Mouse (Mus musculus) stomach, embryonic 16.5 days (tissue): ENCODE results near the gene Ctsc. TPM values are rescaled to one million over a fixed set of nuclear protein-coding genes. Genes with fewer than 3 reads are reported as not detected.

Experiments
- ATAC-seq: fragments of 200-750 bp; cut with Nextera tagmentation; 2 replicates; pipeline ENCODE4 v1.8.0; 2017; ENCODE audit warnings: moderate number of reproducible peaks, moderate TSS enrichment; ENCODE audit not compliant: insufficient read depth, low FRiP score
- H3K27ac ChIP-seq: fragments of 300-500 bp; sonication (generic); 2 replicates; pipeline ENCODE4 v1.5.1; 2014; ENCODE audit warnings: low read length
- H3K27me3 ChIP-seq: fragments of 300-500 bp; sonication (generic); 2 replicates; pipeline ENCODE4 v1.6.1; 2014; ENCODE audit warnings: low read length, control low read depth, mixed read lengths; ENCODE audit not compliant: control insufficient read depth, insufficient read depth
- H3K36me3 ChIP-seq: fragments of 300-500 bp; sonication (generic); 2 replicates; pipeline ENCODE4 v1.6.1; 2014; ENCODE audit warnings: low read length; ENCODE audit not compliant: control insufficient read depth, insufficient read depth
- H3K4me1 ChIP-seq: fragments of 300-500 bp; sonication (generic); 2 replicates; pipeline ENCODE4 v1.6.1; 2014; ENCODE audit warnings: low read length, control low read depth, mixed read lengths; ENCODE audit not compliant: control insufficient read depth, insufficient read depth
- H3K4me2 ChIP-seq: fragments of 300-500 bp; sonication (generic); 2 replicates; pipeline ENCODE4 v1.6.1; 2014; ENCODE audit warnings: low read depth, low read length, mixed read lengths
- H3K4me3 ChIP-seq: fragments of 300-500 bp; sonication (generic); replicated peaks from 2 replicates; pipeline ENCODE4 v1.5.1; 2014; ENCODE audit warnings: mild to moderate bottlenecking, low read length
- H3K9ac ChIP-seq: fragments of 300-500 bp; sonication (generic); 2 replicates; pipeline ENCODE4 v1.6.1; 2014; ENCODE audit warnings: low read length
- H3K9me3 ChIP-seq: fragments of 300-500 bp; sonication (generic); replicated peaks from 2 replicates; pipeline ENCODE4 v1.6.1; 2016; ENCODE audit warnings: low read length, control low read depth; ENCODE audit not compliant: control insufficient read depth
- WGBS: fragments of 180-500 bp; shearing (Covaris S2); extraction: QIAGEN DNeasy Blood & Tissue Kit; methylation state at CpG from one replicate; pipeline ENCODE4 v1.1.7; 2014; 5-methylcytosine and 5-hydroxymethylcytosine counted together
- polyA plus RNA-seq: library from polyadenylated mRNA; unstranded; fragments of >200 nt; fragmentation: Nextera tagmentation; extraction: Ambion mirVana; gene quantifications from 2 replicates; pipeline ENCODE4 v1.2.1, GENCODE M21; 2015

The Ctsc gene
- polyA plus RNA-seq, 1 experiment from 2014 or later: 141 TPM

- 44% methylated on average over 1 of the region's 1 CpGs for WGBS
- Histone ChIP-seq H3K4me1 (peaks cover 5% of the 10 kb centered on the region; the same call in 1 of the 2 replicates), H3K27ac (peak overlapping the region; percentile 38; the same call in 1 of the 2 replicates), H3K4me2 (no peak overlapping the region), H3K9ac (no peak overlapping the region), H3K4me3 (no peak overlapping the region), H3K36me3 (no peaks in the 10 kb centered on the region), H3K27me3 (no peaks in the 10 kb centered on the region), H3K9me3 (no peaks in the 10 kb centered on the region)
- no peak for ATAC-seq
These were observed 40.6 kb downstream of the Ctsc start for GRCm38 (mm10) chr7:88318474-88318873.

GRCm38 (mm10) chr7:88318904-88319303 is 41.0 kb downstream of the Ctsc start:
- Histone ChIP-seq H3K27ac (peak overlapping the region; percentile 38; the same call in 1 of the 2 replicates), H3K9ac (no peak overlapping the region), H3K36me3 (no peaks in the 10 kb centered on the region), H3K4me1 (peaks cover 5% of the 10 kb centered on the region; the same call in 1 of the 2 replicates), H3K4me3 (no peak overlapping the region), H3K4me2 (no peak overlapping the region), H3K9me3 (no peaks in the 10 kb centered on the region), H3K27me3 (no peaks in the 10 kb centered on the region)
- ATAC-seq: no peak
- WGBS: 78% methylated on average over 2 of the region's 2 CpGs

- Histone ChIP-seq H3K9me3 (no peaks in the 10 kb centered on the region), H3K4me1 (peaks cover 5% of the 10 kb centered on the region; the same call in 1 of the 2 replicates), H3K4me3 (no peak overlapping the region), H3K27me3 (no peaks in the 10 kb centered on the region), H3K27ac (peak overlapping the region; percentile 38; the same call in 1 of the 2 replicates), H3K9ac (no peak overlapping the region), H3K36me3 (no peaks in the 10 kb centered on the region), H3K4me2 (no peak overlapping the region)
- no peak for ATAC-seq
- WGBS: 84% methylated on average over 3 of the region's 3 CpGs
These were observed 41.7 kb downstream of the Ctsc start for GRCm38 (mm10) chr7:88319414-88320140.

- peak; percentile 84 for ATAC-seq
- Histone ChIP-seq H3K27ac (peak overlapping the region; percentile 41; the same call in 1 of the 2 replicates), H3K4me2 (peak overlapping the region; percentile 3; the same call in 1 of the 2 replicates), H3K4me3 (no peak overlapping the region), H3K36me3 (no peaks in the 10 kb centered on the region), H3K9ac (no peak overlapping the region), H3K27me3 (no peaks in the 10 kb centered on the region), H3K9me3 (no peaks in the 10 kb centered on the region), H3K4me1 (peaks cover 5% of the 10 kb centered on the region; the same call in 1 of the 2 replicates)
- WGBS: 22% methylated on average over 12 of the region's 12 CpGs
These were observed 42.9 kb downstream of the Ctsc start for GRCm38 (mm10) chr7:88320628-88321336.

GRCm38 (mm10) chr7:88322431-88322830 is 44.5 kb downstream of the Ctsc start:
- WGBS: 67% methylated on average over 2 of the region's 2 CpGs
- no peak overlapping the region for H3K9ac ChIP-seq
- ATAC-seq: no peak

GRCm38 (mm10) chr7:88327495-88327894 is 49.6 kb downstream of the Ctsc start:
- H3K4me1 ChIP-seq: no peaks in the 10 kb centered on the region
- no peaks in the 10 kb centered on the region for H3K36me3 ChIP-seq
- no peak for ATAC-seq
- H3K27ac ChIP-seq: no peak overlapping the region
- H3K4me2 ChIP-seq: no peak overlapping the region
- H3K9ac ChIP-seq: no peak overlapping the region
- no peaks in the 10 kb centered on the region for H3K27me3 ChIP-seq
- H3K9me3 ChIP-seq: no peaks in the 10 kb centered on the region
- H3K4me3 ChIP-seq: no peak overlapping the region

More at GRCm38 (mm10) chr7:88322431-88322830, 44.5 kb downstream of the Ctsc start:
- Histone ChIP-seq H3K4me2 (no peak overlapping the region), H3K9me3 (no peaks in the 10 kb centered on the region), H3K4me3 (no peak overlapping the region), H3K4me1 (peaks cover 5% of the 10 kb centered on the region; the same call in 1 of the 2 replicates), H3K27ac (no peak overlapping the region), H3K36me3 (no peaks in the 10 kb centered on the region), H3K27me3 (no peaks in the 10 kb centered on the region)

GRCm38 (mm10) chr7:88343828-88344227 is 65.9 kb downstream of the Ctsc start:
- no peaks in the 10 kb centered on the region for H3K4me1 ChIP-seq
- no peak for ATAC-seq
- no peaks in the 10 kb centered on the region for H3K27me3 ChIP-seq
- no peak overlapping the region for H3K4me2 ChIP-seq
- H3K9me3 ChIP-seq: no peaks in the 10 kb centered on the region
- H3K27ac ChIP-seq: no peak overlapping the region
- H3K9ac ChIP-seq: no peak overlapping the region
- no peak overlapping the region for H3K4me3 ChIP-seq
- H3K36me3 ChIP-seq: no peaks in the 10 kb centered on the region

GRCm38 (mm10) chr7:88346035-88346434 is 68.2 kb downstream of the Ctsc start:
- Histone ChIP-seq H3K4me2 (no peak overlapping the region), H3K4me1 (no peaks in the 10 kb centered on the region), H3K36me3 (no peaks in the 10 kb centered on the region), H3K9me3 (no peaks in the 10 kb centered on the region), H3K4me3 (no peak overlapping the region), H3K27ac (no peak overlapping the region), H3K9ac (no peak overlapping the region), H3K27me3 (no peaks in the 10 kb centered on the region)
- WGBS: 85% methylated on average over 1 of the region's 1 CpGs
- ATAC-seq: no peak
